Mouse (Mus musculus): ENCODE measurements around the gene Vmac.

GRCm38 (mm10) chr17:56756703-56757399 is 39.0 kb upstream of the Vmac start:
- TF ChIP-seq CTCF (IDR thresholded peaks at IDR 0.05) (peak; percentile 66), EP300 (IDR thresholded peaks at IDR 0.05) (no peak)

Measured in lung, postnatal 0 days (tissue).